Mouse (Mus musculus) heart, postnatal 0 days (tissue): Measurements from ENCODE around the gene Hdac11. TPM values are rescaled to one million over a fixed set of nuclear protein-coding genes. Genes with fewer than 3 reads are reported as not detected.

Source experiments
- ATAC-seq: fragments of 200-750 bp; cut with Nextera tagmentation; 2 replicates; pipeline ENCODE4 v1.8.0; 2017; ENCODE audit warnings: low read depth, moderate number of reproducible peaks, moderate library complexity; ENCODE audit not compliant: insufficient read depth
- DNase-seq: peaks from one replicate; pipeline ENCODE4 v3.0.0-alpha.2; 2016; ENCODE audit warnings: low spot score
- H3K27ac ChIP-seq: fragments of 300-500 bp; sonication (generic); 2 replicates; pipeline ENCODE4 v1.5.1; 2014; ENCODE audit warnings: low read depth, mild to moderate bottlenecking
- H3K27me3 ChIP-seq: fragments of 300-500 bp; sonication (generic); 2 replicates; pipeline ENCODE4 v1.6.1; 2014; ENCODE audit warnings: low read length, mixed read lengths; ENCODE audit not compliant: control insufficient read depth, insufficient read depth
- H3K36me3 ChIP-seq: fragments of 300-500 bp; sonication (generic); replicated peaks from 2 replicates; pipeline ENCODE4 v1.6.1; 2014; ENCODE audit warnings: low read length, mixed read lengths; ENCODE audit not compliant: control insufficient read depth, insufficient read depth
- H3K4me1 ChIP-seq: fragments of 300-500 bp; sonication (generic); 2 replicates; pipeline ENCODE4 v1.6.1; 2014; ENCODE audit warnings: antibody characterized with exemption; ENCODE audit not compliant: control insufficient read depth, insufficient read depth
- H3K4me2 ChIP-seq: fragments of 300-500 bp; sonication (generic); 2 replicates; pipeline ENCODE4 v1.6.1; 2014; ENCODE audit warnings: low read depth, mild to moderate bottlenecking, low read length, moderate library complexity
- H3K4me3 ChIP-seq: fragments of 300-500 bp; sonication (generic); 2 replicates; pipeline ENCODE4 v1.5.1; 2014; ENCODE audit warnings: low read depth, low read length
- H3K9ac ChIP-seq: fragments of 300-500 bp; sonication (generic); replicated peaks from 2 replicates; pipeline ENCODE4 v1.6.1; 2014; ENCODE audit warnings: low read depth, low read length, mixed read lengths
- H3K9me3 ChIP-seq: fragments of 300-500 bp; sonication (generic); replicated peaks from 2 replicates; pipeline ENCODE4 v1.6.1; 2016; ENCODE audit warnings: low read length; ENCODE audit not compliant: control insufficient read depth
- CTCF ChIP-seq: IDR thresholded peaks from 2 replicates; pipeline ENCODE4 v1.5.1; 2016; ENCODE audit warnings: antibody characterized with exemption, control low read depth, low read depth
- EP300 ChIP-seq: IDR thresholded peaks from 2 replicates; pipeline ENCODE4 v1.6.1; 2016; ENCODE audit warnings: antibody characterized with exemption, low read depth
- WGBS: fragments of 180-500 bp; shearing (Covaris S2); extraction: QIAGEN DNeasy Blood & Tissue Kit; methylation state at CpG from one replicate; pipeline ENCODE4 v1.1.7; 2014; 5-methylcytosine and 5-hydroxymethylcytosine counted together
- polyA plus RNA-seq: library from polyadenylated mRNA; unstranded; fragments of >200 nt; fragmentation: Nextera tagmentation; extraction: Ambion mirVana; gene quantifications from 2 replicates; pipeline ENCODE4 v1.2.1, GENCODE M21; 2015
- total RNA-seq: library from RNA; depleted of rRNA; stranded (reverse); fragments of >200 nt; gene quantifications from 2 replicates; pipeline ENCODE4 v1.2.3, GENCODE M21; 2014; ENCODE audit warnings: low replicate concordance; rRNA removed

Hdac11 gene
- 17.9 and 19.6 TPM in 2 replicates for total RNA-seq
- 9.2 and 9.5 TPM in 2 replicates for polyA plus RNA-seq

GRCm38 (mm10) chr6:91156554-91157236, at the start of gene Hdac11:
TSS of gene Hdac11 (plus strand) at chr6:91156665.
- H3K4me1 ChIP-seq: peaks cover 19% of the 10 kb centered on the region; the same call in 1 of the 2 replicates
- TF ChIP-seq EP300 (no peak), CTCF (no peak)
- peak; percentile 89 for DNase-seq

GRCm38 (mm10) chr6:91108301-91108916, 48.1 kb upstream of the Hdac11 start:
- TF ChIP-seq CTCF (no peak), EP300 (no peak)
- H3K4me2 ChIP-seq: no peak overlapping the region
- DNase-seq: no peak
- no peaks in the 10 kb centered on the region for H3K36me3 ChIP-seq
- H3K27ac ChIP-seq: no peak overlapping the region
- no peak overlapping the region for H3K4me3 ChIP-seq
- no peak overlapping the region for H3K9ac ChIP-seq
- peaks cover 8% of the 10 kb centered on the region; the same call in 1 of the 2 replicates for H3K4me1 ChIP-seq
- ATAC-seq: no peak
- H3K9me3 ChIP-seq: no peaks in the 10 kb centered on the region
- H3K27me3 ChIP-seq: no peaks in the 10 kb centered on the region
- 79% methylated on average over 3 of the region's 3 CpGs for WGBS

More at GRCm38 (mm10) chr6:91156554-91157236, at the start of gene Hdac11:
- Histone ChIP-seq H3K27ac (peak within 1 kb of the TSS; percentile 74), H3K9me3 (no peaks in the 10 kb centered on the region), H3K9ac (peak within 1 kb of the TSS; percentile 67), H3K27me3 (no peaks in the 10 kb centered on the region), H3K36me3 (no peaks in the 10 kb centered on the region), H3K4me2 (peak within 1 kb of the TSS; percentile 77), H3K4me3 (peak within 1 kb of the TSS; percentile 62)
- peak; percentile 97 for ATAC-seq
- WGBS: under 1% methylated on average over 35 of the region's 42 CpGs

- TF ChIP-seq EP300: no peak
- TF ChIP-seq CTCF: no peak
- Histone ChIP-seq H3K27ac (peak overlapping the region; percentile 30; the same call in 1 of the 2 replicates), H3K4me3 (no peak overlapping the region), H3K4me1 (peaks cover 8% of the 10 kb centered on the region; the same call in 1 of the 2 replicates), H3K9me3 (no peaks in the 10 kb centered on the region), H3K27me3 (no peaks in the 10 kb centered on the region), H3K4me2 (no peak overlapping the region), H3K36me3 (no peaks in the 10 kb centered on the region), H3K9ac (no peak overlapping the region)
- 84% methylated on average over 2 of the region's 2 CpGs for WGBS
- DNase-seq: no peak
- ATAC-seq: no peak
These were observed 47.5 kb upstream of the Hdac11 start for GRCm38 (mm10) chr6:91108917-91109450.

GRCm38 (mm10) chr6:91109489-91109888, 47.0 kb upstream of the Hdac11 start:
- H3K27ac ChIP-seq: peak overlapping the region; percentile 30; the same call in 1 of the 2 replicates

GRCm38 (mm10) chr6:91110323-91111020, 46.0 kb upstream of the Hdac11 start:
- H3K9ac ChIP-seq: no peak overlapping the region
- TF ChIP-seq EP300 (no peak), CTCF (no peak)
- 78% methylated on average over 13 of the region's 13 CpGs for WGBS
- no peaks in the 10 kb centered on the region for H3K27me3 ChIP-seq
- no peaks in the 10 kb centered on the region for H3K9me3 ChIP-seq
- H3K36me3 ChIP-seq: no peaks in the 10 kb centered on the region
- ATAC-seq (no peak), DNase-seq (no peak)
- H3K4me2 ChIP-seq: no peak overlapping the region; the same call in 1 of the 2 replicates
- H3K4me1 ChIP-seq: peaks cover 9% of the 10 kb centered on the region; the same call in 1 of the 2 replicates
- H3K27ac ChIP-seq: no peak overlapping the region; the same call in 1 of the 2 replicates
- H3K4me3 ChIP-seq: no peak overlapping the region

More at GRCm38 (mm10) chr6:91109489-91109888, 47.0 kb upstream of the Hdac11 start:
- H3K4me2 ChIP-seq: no peak overlapping the region
- H3K36me3 ChIP-seq: no peaks in the 10 kb centered on the region
- DNase-seq (no peak), ATAC-seq (no peak)
- H3K27me3 ChIP-seq: no peaks in the 10 kb centered on the region
- no peak overlapping the region for H3K4me3 ChIP-seq
- H3K9ac ChIP-seq: no peak overlapping the region
- no peaks in the 10 kb centered on the region for H3K9me3 ChIP-seq
- H3K4me1 ChIP-seq: peaks cover 8% of the 10 kb centered on the region; the same call in 1 of the 2 replicates
- TF ChIP-seq EP300: no peak
- no peak for TF ChIP-seq CTCF
